Mouse (Mus musculus): ENCODE measurements around the gene Fat3. TPM values are rescaled to one million over a fixed set of nuclear protein-coding genes. Genes with fewer than 3 reads are reported as not detected.

Gene Fat3
- polyA plus RNA-seq (2012; rRNA removed) = 0.23 and 0.48 TPM in 2 replicates

GRCm38 (mm10) chr9:16501186-16501711 lies at the start of gene Fat3:
Gene Fat3, minus strand, starts transcription at chr9:16501285.

GRCm38 (mm10) chr9:15874506-15875160 lies 626.5 kb downstream of the Fat3 start, which contains the start of gene Mtnr1b:
Gene Mtnr1b, minus strand, starts transcription at chr9:15874556.

